Mouse (Mus musculus) cerebellum, adult 2 months (tissue): ENCODE results near the gene Lman1l. TPM values are rescaled to one million over a fixed set of nuclear protein-coding genes. Genes with fewer than 3 reads are reported as not detected.
A peak's percentile ranks its signal among the peaks of the same experiment; 100 is the strongest.

Experiments used
- DNase-seq, 2 experiments: peaks; one replicate each; pipeline ENCODE4 v3.0.0; 2021
- H3K27ac ChIP-seq: fragments of 200-500 bp; 2 replicates; pipeline ENCODE4 v1.5.1; 2012; ENCODE audit warnings: low read length, control low read depth, inconsistent platforms; ENCODE audit not compliant: insufficient read depth
- H3K27me3 ChIP-seq: fragments of 200-500 bp; 2 replicates; pipeline ENCODE4 v1.6.1; 2012; ENCODE audit warnings: inconsistent platforms, mild to moderate bottlenecking, low read length, moderate library complexity; ENCODE audit not compliant: control insufficient read depth, insufficient read depth
- H3K4me1 ChIP-seq: fragments of 200-500 bp; 2 replicates; pipeline ENCODE4 v1.6.1; 2011; ENCODE audit warnings: low read length; ENCODE audit not compliant: control insufficient read depth, insufficient read depth
- H3K4me3 ChIP-seq: fragments of 200-500 bp; replicated peaks from 2 replicates; pipeline ENCODE3; 2011; ENCODE audit warnings: mild to moderate bottlenecking, low read depth, low read length, control low read depth; ENCODE audit not compliant: insufficient read depth
- CTCF ChIP-seq: fragments of 200-500 bp; IDR thresholded peaks from 2 replicates; pipeline ENCODE4 v1.5.1; 2011; ENCODE audit warnings: low read depth, mild to moderate bottlenecking, control low read depth, low read length, moderate library complexity, borderline replicate concordance; ENCODE audit not compliant: insufficient read depth
- POLR2A ChIP-seq: fragments of 200-500 bp; IDR thresholded peaks from 2 replicates; pipeline ENCODE4 v1.6.1; 2011; ENCODE audit warnings: low read length, control low read depth, borderline replicate concordance; ENCODE audit not compliant: insufficient read depth
- WGBS: fragments of 180-500 bp; shearing (Covaris S2); methylation state at CpG from one replicate; pipeline ENCODE4 v1.1.7; 2018; 5-methylcytosine and 5-hydroxymethylcytosine counted together
- polyA plus RNA-seq: library from polyadenylated mRNA; depleted of rRNA; stranded (reverse); fragments of >200 nt; gene quantifications from 2 replicates; pipeline ENCODE4 v1.2.3, GENCODE M21; 2012

The Lman1l gene
- polyA plus RNA-seq, 1 experiment, result not detected

GRCm38 (mm10) chr9:57625674-57626500 lies 5.3 kb upstream of the Lman1l start:
- H3K4me3 ChIP-seq, result no peak overlapping the region
- peak; percentile 47 to 77 for DNase-seq
- H3K27ac ChIP-seq, result peak overlapping the region; percentile 14; the same call in 1 of the 2 replicates
- H3K27me3 ChIP-seq, result no peaks in the 10 kb centered on the region
- peaks cover 29% of the 10 kb centered on the region for H3K4me1 ChIP-seq
- WGBS, result 20% methylated on average over 15 of the region's 15 CpGs
- TF ChIP-seq CTCF, result no peak
- TF ChIP-seq POLR2A, result no peak

GRCm38 (mm10) chr9:57624295-57624694 lies 3.7 kb upstream of the Lman1l start:
- Histone ChIP-seq H3K4me1 (peaks cover 29% of the 10 kb centered on the region), H3K4me3 (no peak overlapping the region), H3K27me3 (no peaks in the 10 kb centered on the region), H3K27ac (no peak overlapping the region)
- DNase-seq, result no peak
- 89% methylated on average over 7 of the region's 7 CpGs for WGBS
- no peak for TF ChIP-seq POLR2A
- TF ChIP-seq CTCF, result no peak

- 83% methylated on average over 8 of the region's 8 CpGs for WGBS
- H3K4me1 ChIP-seq, result 0 out of 2 replicates have a peak, but pooled peaks cover 5% of the 10 kb centered on the region
- no peak for DNase-seq
- H3K27me3 ChIP-seq, result no peaks in the 10 kb centered on the region
- H3K4me3 ChIP-seq, result no peak overlapping the region
- no peak for TF ChIP-seq POLR2A
- no peak for TF ChIP-seq CTCF
- no peak overlapping the region for H3K27ac ChIP-seq
Observed at GRCm38 (mm10) chr9:57618854-57619253, 1.7 kb downstream of the Lman1l start.

- TF ChIP-seq CTCF (no peak), POLR2A (no peak)
- Histone ChIP-seq H3K4me1 (no peaks in the 10 kb centered on the region), H3K27ac (no peak overlapping the region), H3K27me3 (no peaks in the 10 kb centered on the region), H3K4me3 (no peak overlapping the region)
- DNase-seq, result no peak
- 58% methylated on average over 8 of the region's 8 CpGs for WGBS
Observed at GRCm38 (mm10) chr9:57617556-57618169, 2.9 kb downstream of the Lman1l start.

GRCm38 (mm10) chr9:57614786-57615185 lies 5.8 kb downstream of the Lman1l start:
- DNase-seq, result no peak
- Histone ChIP-seq H3K4me3 (no peak overlapping the region), H3K27ac (no peak overlapping the region), H3K27me3 (no peaks in the 10 kb centered on the region), H3K4me1 (peaks cover 13% of the 10 kb centered on the region)
- 90% methylated on average over 4 of the region's 4 CpGs for WGBS
- TF ChIP-seq CTCF (no peak), POLR2A (no peak)

GRCm38 (mm10) chr9:57613975-57614374 lies 6.6 kb downstream of the Lman1l start:
- no peak overlapping the region for H3K4me3 ChIP-seq
- peaks cover 13% of the 10 kb centered on the region for H3K4me1 ChIP-seq
- WGBS, result 54% methylated on average over 7 of the region's 7 CpGs
- DNase-seq, result peak in 1 of 2 experiments; percentile 27
- TF ChIP-seq POLR2A (no peak), CTCF (no peak)
- H3K27ac ChIP-seq, result no peak overlapping the region
- H3K27me3 ChIP-seq, result no peaks in the 10 kb centered on the region

- 95% methylated on average over 7 of the region's 7 CpGs for WGBS
- no peak for TF ChIP-seq CTCF
- no peak for TF ChIP-seq POLR2A
- H3K4me3 ChIP-seq, result no peak overlapping the region
- peaks cover 13% of the 10 kb centered on the region for H3K4me1 ChIP-seq
- H3K27ac ChIP-seq, result no peak overlapping the region
- DNase-seq, result no peak
- no peaks in the 10 kb centered on the region for H3K27me3 ChIP-seq
Observed at GRCm38 (mm10) chr9:57612587-57612986, 8.0 kb downstream of the Lman1l start.

GRCm38 (mm10) chr9:57610359-57610826 lies 10.2 kb downstream of the Lman1l start:
- peak; percentile 54 to 70 for DNase-seq
- peak overlapping the region; percentile 36; the same call in 1 of the 2 replicates for H3K27ac ChIP-seq
- H3K4me3 ChIP-seq, result no peak overlapping the region
- TF ChIP-seq CTCF (no peak), POLR2A (no peak)
- 17% methylated on average over 3 of the region's 3 CpGs for WGBS
- peaks cover 20% of the 10 kb centered on the region for H3K4me1 ChIP-seq
- no peaks in the 10 kb centered on the region for H3K27me3 ChIP-seq
